Mouse (Mus musculus) heart, postnatal 0 days (tissue): ENCODE data around the gene Rae1.

Experiments
- CTCF ChIP-seq: IDR thresholded peaks from 2 replicates; pipeline ENCODE4 v1.5.1; 2016; ENCODE audit warnings: antibody characterized with exemption, control low read depth, low read depth
- EP300 ChIP-seq: IDR thresholded peaks from 2 replicates; pipeline ENCODE4 v1.6.1; 2016; ENCODE audit warnings: antibody characterized with exemption, low read depth

DNA sequence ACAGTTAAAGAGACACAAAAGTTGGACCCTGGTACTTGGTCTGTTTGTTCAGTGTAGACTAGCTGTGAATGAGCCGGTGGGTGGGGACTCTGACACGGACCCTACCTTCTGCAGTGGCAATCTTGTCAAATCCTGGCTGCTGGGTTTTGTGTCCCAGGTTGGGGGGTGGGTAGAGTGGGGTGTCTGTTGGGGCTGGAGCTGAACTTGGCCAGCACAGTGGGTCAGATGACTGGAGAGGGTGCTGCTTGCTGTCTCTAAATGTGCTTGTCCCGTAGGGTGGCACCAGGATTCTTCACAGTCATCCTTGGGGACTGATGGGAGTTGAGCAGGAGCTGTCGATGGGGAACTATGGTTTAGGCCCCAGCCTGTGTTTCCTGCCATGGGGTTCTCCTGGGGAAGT, 24.0 kb downstream of the Rae1 start:
- no peak for TF ChIP-seq CTCF
- no peak for TF ChIP-seq EP300
